Mouse (Mus musculus): ENCODE data around the gene Myom3. TPM values are rescaled to one million over a fixed set of nuclear protein-coding genes. Genes with fewer than 3 reads are reported as not detected.

Gene Myom3
- total and polyA plus RNA-seq, 2 experiments, result 0.09 to 0.46 TPM

DNA sequence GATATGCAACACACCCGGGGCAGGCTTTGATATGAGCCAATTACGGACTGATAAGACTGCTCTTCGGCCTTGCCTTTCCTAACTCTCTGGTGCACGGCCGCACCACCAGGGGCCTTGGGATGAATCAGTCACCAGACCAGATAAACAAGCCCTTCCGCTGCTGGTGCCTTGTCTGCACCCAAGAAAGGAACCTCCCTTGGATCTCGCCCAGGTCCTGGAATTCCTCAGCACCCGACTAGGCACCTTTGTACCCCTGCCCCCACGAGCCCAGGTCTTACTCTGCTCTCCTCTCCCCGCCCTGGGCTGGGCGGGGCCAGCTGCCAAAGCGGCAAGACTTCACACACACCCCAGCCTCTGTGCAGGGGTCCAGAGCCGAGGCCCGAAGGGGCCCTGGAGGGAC, 31.7 kb upstream of the Myom3 start, which contains the start of gene Il22ra1:
Gene Il22ra1 (plus strand): TSS at position 356 of the 400 bp plus-strand sequence.
- DNase-seq (ENCODE audit: extremely low read depth, low read depth, low spot score), result peak; percentile 85
- H3K4me1 ChIP-seq (ENCODE audit: control insufficient read depth, insufficient read depth, low read length), result peaks cover 14% of the 10 kb centered on the region
- H3K79me2 ChIP-seq (ENCODE audit: control insufficient read depth, insufficient read depth, low read length), result no peaks in the 10 kb centered on the region
- no peaks in the 10 kb centered on the region for H3K36me3 ChIP-seq (ENCODE audit: control insufficient read depth, insufficient read depth, low read length)
- H3K9ac ChIP-seq (ENCODE audit: low read depth, low read length), result peak within 1 kb of the TSS; percentile 80
- WGBS, result 5% methylated on average over 14 of the region's 14 CpGs
- H3K4me3 ChIP-seq (ENCODE audit: insufficient read depth, low read depth, low read length), result peak within 1 kb of the TSS; percentile 79
- no peaks in the 10 kb centered on the region for H3K27me3 ChIP-seq (ENCODE audit: control insufficient read depth, insufficient read depth, low read length)
- peak; percentile 41; the same call in 1 of the 2 replicates for TF ChIP-seq CTCF (IDR thresholded peaks at IDR 0.05; ENCODE audit: low read depth, low read length)
- no peak for TF ChIP-seq POLR2A (IDR thresholded peaks at IDR 0.05; ENCODE audit: extremely low read depth, insufficient read depth, low read length)
- H3K27ac ChIP-seq (replicated peaks; ENCODE audit: insufficient read depth, low read depth, low read length), result peak within 1 kb of the TSS; percentile 76

DNA sequence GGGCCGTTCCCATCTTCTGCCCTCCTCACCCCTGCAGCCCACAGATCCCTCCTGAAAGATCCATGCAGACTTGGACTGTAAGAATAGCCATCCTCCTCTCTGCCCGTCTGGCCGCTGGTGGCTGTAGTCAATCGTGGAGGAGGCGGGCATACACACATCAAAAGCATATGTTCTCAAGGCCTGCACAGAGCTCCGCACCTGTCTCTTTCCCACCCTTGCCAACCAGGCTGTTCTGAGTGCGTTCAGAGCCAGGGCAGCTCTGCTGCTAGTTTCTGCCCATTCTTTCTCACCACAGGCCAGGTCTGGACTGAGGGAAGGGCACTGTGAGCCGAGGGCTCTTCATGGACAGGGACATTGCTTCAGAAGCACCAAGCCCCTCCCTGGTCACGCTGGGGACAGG, 29.3 kb upstream of the Myom3 start:
- H3K27me3 ChIP-seq (ENCODE audit: control insufficient read depth, insufficient read depth, low read length), result no peaks in the 10 kb centered on the region
- no peak overlapping the region for H3K27ac ChIP-seq (replicated peaks; ENCODE audit: insufficient read depth, low read depth, low read length)
- 88% methylated on average over 9 of the region's 9 CpGs for WGBS
- no peak overlapping the region for H3K9ac ChIP-seq (ENCODE audit: low read depth, low read length)
- TF ChIP-seq POLR2A (IDR thresholded peaks at IDR 0.05; ENCODE audit: extremely low read depth, insufficient read depth, low read length) (no peak), CTCF (IDR thresholded peaks at IDR 0.05; ENCODE audit: low read depth, low read length) (no peak)
- peaks cover 9% of the 10 kb centered on the region for H3K36me3 ChIP-seq (ENCODE audit: control insufficient read depth, insufficient read depth, low read length)
- no peak overlapping the region for H3K4me3 ChIP-seq (ENCODE audit: insufficient read depth, low read depth, low read length)
- DNase-seq (ENCODE audit: extremely low read depth, low read depth, low spot score), result no peak
- H3K4me1 ChIP-seq (ENCODE audit: control insufficient read depth, insufficient read depth, low read length), result peaks cover 14% of the 10 kb centered on the region
- no peaks in the 10 kb centered on the region for H3K79me2 ChIP-seq (ENCODE audit: control insufficient read depth, insufficient read depth, low read length)

DNA sequence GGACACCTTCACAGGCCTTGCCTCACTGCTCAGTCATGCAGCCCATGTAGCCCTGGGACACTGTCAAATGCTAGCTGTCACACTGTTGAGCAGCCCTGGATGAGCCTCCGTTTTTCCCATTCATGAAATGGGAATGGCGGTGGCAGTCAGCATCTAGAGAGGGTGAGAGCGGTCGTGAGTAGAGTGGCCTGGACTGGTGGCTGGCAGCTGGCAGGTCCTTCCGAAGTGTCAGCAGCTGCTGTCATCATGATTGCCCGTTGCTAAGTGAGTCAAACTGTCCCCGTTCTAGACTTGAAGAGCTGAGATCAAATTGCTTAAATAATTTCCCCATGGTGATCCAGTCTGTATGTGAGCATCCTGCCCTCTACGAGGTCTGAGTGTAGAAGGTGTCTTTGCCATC, 28.6 kb upstream of the Myom3 start:
- TF ChIP-seq POLR2A (IDR thresholded peaks at IDR 0.05; ENCODE audit: extremely low read depth, insufficient read depth, low read length) (no peak), CTCF (IDR thresholded peaks at IDR 0.05; ENCODE audit: low read depth, low read length) (no peak)
- no peak overlapping the region for H3K27ac ChIP-seq (replicated peaks; ENCODE audit: insufficient read depth, low read depth, low read length)
- 84% methylated on average over 8 of the region's 8 CpGs for WGBS
- no peaks in the 10 kb centered on the region for H3K79me2 ChIP-seq (ENCODE audit: control insufficient read depth, insufficient read depth, low read length)
- DNase-seq (ENCODE audit: extremely low read depth, low read depth, low spot score), result no peak
- no peak overlapping the region for H3K4me3 ChIP-seq (ENCODE audit: insufficient read depth, low read depth, low read length)
- H3K4me1 ChIP-seq (ENCODE audit: control insufficient read depth, insufficient read depth, low read length), result peaks cover 14% of the 10 kb centered on the region
- no peak overlapping the region for H3K9ac ChIP-seq (ENCODE audit: low read depth, low read length)
- peaks cover 11% of the 10 kb centered on the region for H3K36me3 ChIP-seq (ENCODE audit: control insufficient read depth, insufficient read depth, low read length)
- no peaks in the 10 kb centered on the region for H3K27me3 ChIP-seq (ENCODE audit: control insufficient read depth, insufficient read depth, low read length)

DNA sequence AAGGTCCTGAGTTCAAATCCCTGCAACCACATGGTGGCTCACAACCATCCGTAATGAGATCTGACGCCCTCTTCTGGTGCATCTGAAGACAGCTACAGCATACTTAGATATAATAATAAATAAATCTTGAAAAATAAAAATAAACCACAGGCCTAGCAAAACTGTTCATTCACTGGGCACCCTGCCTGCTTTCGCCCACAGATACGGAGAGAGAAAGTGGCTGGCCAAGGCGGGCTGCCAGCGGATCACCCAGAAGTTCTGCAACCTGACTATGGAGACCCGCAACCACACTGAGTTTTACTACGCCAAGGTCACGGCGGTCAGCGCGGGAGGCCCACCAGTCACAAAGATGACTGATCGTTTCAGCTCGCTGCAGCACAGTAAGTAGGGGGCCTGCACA, 25.6 kb upstream of the Myom3 start:
- peaks cover 17% of the 10 kb centered on the region for H3K36me3 ChIP-seq (ENCODE audit: control insufficient read depth, insufficient read depth, low read length)
- H3K4me3 ChIP-seq (ENCODE audit: insufficient read depth, low read depth, low read length), result no peak overlapping the region
- H3K27me3 ChIP-seq (ENCODE audit: control insufficient read depth, insufficient read depth, low read length), result no peaks in the 10 kb centered on the region
- peaks cover 4% of the 10 kb centered on the region for H3K4me1 ChIP-seq (ENCODE audit: control insufficient read depth, insufficient read depth, low read length)
- 97% methylated on average over 14 of the region's 14 CpGs for WGBS
- TF ChIP-seq POLR2A (IDR thresholded peaks at IDR 0.05; ENCODE audit: extremely low read depth, insufficient read depth, low read length) (no peak), CTCF (IDR thresholded peaks at IDR 0.05; ENCODE audit: low read depth, low read length) (no peak)
- no peak overlapping the region for H3K9ac ChIP-seq (ENCODE audit: low read depth, low read length)
- no peaks in the 10 kb centered on the region for H3K79me2 ChIP-seq (ENCODE audit: control insufficient read depth, insufficient read depth, low read length)
- DNase-seq (ENCODE audit: extremely low read depth, low read depth, low spot score), result no peak
- H3K27ac ChIP-seq (replicated peaks; ENCODE audit: insufficient read depth, low read depth, low read length), result no peak overlapping the region

DNA sequence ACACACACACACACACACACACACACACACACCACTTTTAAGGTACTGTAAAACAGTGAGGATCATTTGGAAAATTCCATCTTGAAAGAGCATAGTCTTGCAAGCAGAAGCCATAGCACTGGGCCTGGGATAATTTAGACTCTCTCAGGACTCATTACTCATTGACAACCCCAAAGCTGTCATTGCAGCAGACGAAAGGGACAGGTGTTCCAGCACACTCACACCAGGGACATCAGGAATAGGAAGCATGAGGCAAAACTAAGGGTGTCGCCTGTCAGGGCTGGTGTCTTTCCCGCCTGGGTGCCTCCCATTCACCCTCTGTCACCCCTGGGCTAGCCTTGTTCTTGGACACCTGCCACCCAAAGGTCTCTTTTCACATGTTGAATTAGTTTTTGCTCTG, 22.6 kb upstream of the Myom3 start:
- no peaks in the 10 kb centered on the region for H3K27me3 ChIP-seq (ENCODE audit: control insufficient read depth, insufficient read depth, low read length)
- no peaks in the 10 kb centered on the region for H3K79me2 ChIP-seq (ENCODE audit: control insufficient read depth, insufficient read depth, low read length)
- H3K4me1 ChIP-seq (ENCODE audit: control insufficient read depth, insufficient read depth, low read length), result peaks cover 3% of the 10 kb centered on the region; the same call in 1 of the 2 replicates
- H3K27ac ChIP-seq (replicated peaks; ENCODE audit: insufficient read depth, low read depth, low read length), result no peak overlapping the region
- no peak overlapping the region for H3K4me3 ChIP-seq (ENCODE audit: insufficient read depth, low read depth, low read length)
- TF ChIP-seq POLR2A (IDR thresholded peaks at IDR 0.05; ENCODE audit: extremely low read depth, insufficient read depth, low read length), result no peak
- no peak for TF ChIP-seq CTCF (IDR thresholded peaks at IDR 0.05; ENCODE audit: low read depth, low read length)
- WGBS, result 88% methylated on average over 3 of the region's 3 CpGs
- no peak for DNase-seq (ENCODE audit: extremely low read depth, low read depth, low spot score)
- H3K9ac ChIP-seq (ENCODE audit: low read depth, low read length), result no peak overlapping the region
- peaks cover 17% of the 10 kb centered on the region for H3K36me3 ChIP-seq (ENCODE audit: control insufficient read depth, insufficient read depth, low read length)

DNA sequence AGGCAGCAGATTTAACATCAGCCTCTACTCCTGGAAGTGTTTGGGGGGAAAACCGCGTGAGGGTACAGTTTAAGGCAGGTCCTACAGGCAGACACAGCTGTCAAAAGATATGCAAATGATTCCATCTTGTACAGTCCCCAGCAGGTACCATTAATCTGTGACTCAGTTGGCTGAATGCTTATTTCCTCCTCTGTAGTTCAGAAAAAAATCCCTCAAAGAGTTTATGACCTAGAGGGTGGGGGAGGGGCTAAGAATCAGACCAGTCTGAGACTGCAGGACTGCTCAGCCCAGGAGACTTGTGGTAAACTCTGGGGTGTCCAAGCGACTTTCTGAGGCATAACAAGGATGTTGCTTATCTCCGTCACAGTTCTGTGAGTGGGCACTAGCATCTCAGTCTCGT, 21.3 kb upstream of the Myom3 start:
- Histone ChIP-seq H3K27me3 (ENCODE audit: control insufficient read depth, insufficient read depth, low read length) (no peaks in the 10 kb centered on the region), H3K9ac (ENCODE audit: low read depth, low read length) (no peak overlapping the region), H3K4me3 (ENCODE audit: insufficient read depth, low read depth, low read length) (no peak overlapping the region), H3K4me1 (ENCODE audit: control insufficient read depth, insufficient read depth, low read length) (peaks cover 3% of the 10 kb centered on the region; the same call in 1 of the 2 replicates), H3K36me3 (ENCODE audit: control insufficient read depth, insufficient read depth, low read length) (peaks cover 17% of the 10 kb centered on the region; the same call in 1 of the 2 replicates), H3K27ac (replicated peaks; ENCODE audit: insufficient read depth, low read depth, low read length) (no peak overlapping the region), H3K79me2 (ENCODE audit: control insufficient read depth, insufficient read depth, low read length) (no peaks in the 10 kb centered on the region)
- WGBS, result 83% methylated on average over 5 of the region's 5 CpGs
- TF ChIP-seq POLR2A (IDR thresholded peaks at IDR 0.05; ENCODE audit: extremely low read depth, insufficient read depth, low read length) (no peak), CTCF (IDR thresholded peaks at IDR 0.05; ENCODE audit: low read depth, low read length) (no peak)
- DNase-seq (ENCODE audit: extremely low read depth, low read depth, low spot score), result no peak
